Mouse (Mus musculus) erythroblast, embryonic 14.5 days (primary cell): ENCODE results near the gene Axin2. TPM values are rescaled to one million over a fixed set of nuclear protein-coding genes. Genes with fewer than 3 reads are reported as not detected.

Experiments used
- H3K27me3 ChIP-seq: 2 replicates; pipeline ENCODE4 v1.6.1; 2012; ENCODE audit warnings: inconsistent platforms; ENCODE audit not compliant: control insufficient read depth
- H3K36me3 ChIP-seq: 2 replicates; pipeline ENCODE4 v1.6.1; 2012; ENCODE audit warnings: mild to moderate bottlenecking, inconsistent platforms; ENCODE audit not compliant: control insufficient read depth
- H3K4me1 ChIP-seq: 2 replicates; pipeline ENCODE4 v1.6.1; 2012; ENCODE audit warnings: inconsistent platforms; ENCODE audit not compliant: control insufficient read depth
- H3K4me3 ChIP-seq: replicated peaks from 2 replicates; pipeline ENCODE3; 2012; ENCODE audit warnings: moderate library complexity, mild to moderate bottlenecking, inconsistent platforms
- H3K9me3 ChIP-seq: 2 replicates; pipeline ENCODE4 v1.6.1; 2012; ENCODE audit warnings: low read length, inconsistent platforms, mixed read lengths; ENCODE audit not compliant: control insufficient read depth
- GATA1 ChIP-seq: IDR thresholded peaks from 2 replicates; pipeline ENCODE4 v1.6.1; 2012; ENCODE audit warnings: low read length, inconsistent platforms, mixed read lengths
- TAL1 ChIP-seq: IDR thresholded peaks from 3 replicates; pipeline ENCODE4 v1.6.1; 2012; ENCODE audit warnings: low read length, inconsistent platforms, mixed read lengths
- polyA plus RNA-seq: library from polyadenylated mRNA; stranded (reverse); fragments of >175 nt; gene quantifications from 2 replicates; pipeline ENCODE4 v1.2.3, GENCODE M21; 2012

Axin2 gene
- polyA plus RNA-seq, 1 experiment = 0.03 TPM

DNA sequence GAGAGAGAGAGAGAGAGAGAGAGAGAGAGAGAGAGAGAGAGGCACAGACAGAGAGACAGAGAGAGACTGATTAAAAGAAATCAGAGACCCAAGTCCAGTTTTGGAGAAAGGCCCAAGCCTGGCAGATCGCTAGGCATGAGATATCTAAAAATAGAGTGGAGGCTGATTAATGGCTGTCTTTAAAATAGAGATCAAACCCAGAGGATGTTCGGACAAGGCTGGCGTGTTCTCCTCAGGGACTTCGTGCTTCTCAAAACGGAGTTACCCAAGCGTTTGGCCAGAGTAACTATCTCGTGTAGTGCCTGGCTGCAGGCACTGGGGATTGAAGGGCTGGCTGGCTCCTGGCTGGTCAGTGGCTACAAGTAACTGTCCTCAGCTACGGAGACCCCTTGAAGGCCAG is 69.8 kb downstream of the Axin2 start:
- Histone ChIP-seq H3K9me3 (peaks cover 17% of the 10 kb centered on the region), H3K4me3 (no peak overlapping the region), H3K27me3 (no peaks in the 10 kb centered on the region), H3K36me3 (no peaks in the 10 kb centered on the region), H3K4me1 (no peaks in the 10 kb centered on the region)
- TF ChIP-seq GATA1 = no peak
- no peak for TF ChIP-seq TAL1

DNA sequence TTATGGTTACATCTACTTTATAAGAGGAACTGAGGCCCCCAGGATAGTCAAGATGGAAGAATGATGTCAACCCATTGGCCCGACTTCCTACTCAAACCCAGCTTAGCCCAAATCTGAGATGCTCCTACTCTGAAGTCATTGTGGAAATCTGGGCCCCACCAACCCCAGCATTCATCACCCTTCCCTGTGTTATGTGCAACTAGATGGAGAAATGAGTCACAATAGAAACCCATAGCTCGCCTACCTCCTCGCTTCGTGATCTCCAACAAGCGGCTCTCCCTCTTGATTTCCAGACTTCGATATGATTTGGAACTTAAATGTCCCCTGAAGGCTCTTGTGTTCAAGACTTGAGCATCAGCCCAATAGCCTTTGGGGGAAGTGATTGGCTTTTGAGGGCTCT is 73.3 kb downstream of the Axin2 start:
- no peaks in the 10 kb centered on the region for H3K4me1 ChIP-seq
- H3K27me3 ChIP-seq = no peaks in the 10 kb centered on the region
- peaks cover 28% of the 10 kb centered on the region for H3K9me3 ChIP-seq
- H3K4me3 ChIP-seq = no peak overlapping the region
- H3K36me3 ChIP-seq = no peaks in the 10 kb centered on the region
- TF ChIP-seq GATA1 (no peak), TAL1 (no peak)

DNA sequence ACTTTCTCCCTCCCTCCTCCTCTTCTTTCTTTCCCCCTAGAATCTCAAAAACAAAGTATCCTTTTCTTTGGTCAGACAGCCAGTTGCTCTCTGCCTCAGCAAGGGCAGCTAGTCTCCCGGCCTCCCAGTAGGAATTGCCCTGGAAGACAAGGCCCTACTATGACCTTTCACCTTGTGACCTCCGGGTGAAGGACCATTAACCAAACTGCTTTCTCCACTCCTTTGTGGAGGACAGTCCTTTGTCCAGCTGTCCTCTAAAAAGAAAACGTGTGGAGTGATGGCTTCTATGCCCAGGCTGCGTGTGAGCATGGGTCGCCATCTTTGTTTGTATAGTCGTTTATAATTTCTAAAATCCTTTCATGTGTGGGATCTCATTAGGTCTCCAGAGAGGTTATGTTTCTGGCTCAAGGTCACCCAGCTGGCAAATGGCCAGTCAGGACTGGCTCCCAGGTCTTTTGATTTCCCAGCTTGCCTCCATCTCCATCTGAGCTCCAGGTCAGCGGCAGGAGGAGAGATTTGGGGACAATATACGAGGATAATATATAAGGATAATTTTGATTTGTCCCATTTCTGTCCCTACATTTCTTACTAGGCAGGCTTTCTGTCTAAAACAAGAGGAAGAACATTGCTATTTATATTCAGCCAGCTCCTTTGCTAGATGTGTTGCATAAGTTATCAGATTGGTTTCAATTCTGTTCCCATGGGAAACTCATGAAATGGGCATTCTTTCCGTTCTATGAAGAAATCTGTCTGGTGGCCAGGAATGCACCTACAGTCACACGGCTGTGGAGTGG is 75.2 kb downstream of the Axin2 start:
- no peaks in the 10 kb centered on the region for H3K27me3 ChIP-seq
- TF ChIP-seq TAL1 = no peak
- no peak for TF ChIP-seq GATA1
- no peaks in the 10 kb centered on the region for H3K36me3 ChIP-seq
- H3K4me3 ChIP-seq = no peak overlapping the region
- H3K9me3 ChIP-seq = peaks cover 36% of the 10 kb centered on the region
- H3K4me1 ChIP-seq = no peaks in the 10 kb centered on the region

DNA sequence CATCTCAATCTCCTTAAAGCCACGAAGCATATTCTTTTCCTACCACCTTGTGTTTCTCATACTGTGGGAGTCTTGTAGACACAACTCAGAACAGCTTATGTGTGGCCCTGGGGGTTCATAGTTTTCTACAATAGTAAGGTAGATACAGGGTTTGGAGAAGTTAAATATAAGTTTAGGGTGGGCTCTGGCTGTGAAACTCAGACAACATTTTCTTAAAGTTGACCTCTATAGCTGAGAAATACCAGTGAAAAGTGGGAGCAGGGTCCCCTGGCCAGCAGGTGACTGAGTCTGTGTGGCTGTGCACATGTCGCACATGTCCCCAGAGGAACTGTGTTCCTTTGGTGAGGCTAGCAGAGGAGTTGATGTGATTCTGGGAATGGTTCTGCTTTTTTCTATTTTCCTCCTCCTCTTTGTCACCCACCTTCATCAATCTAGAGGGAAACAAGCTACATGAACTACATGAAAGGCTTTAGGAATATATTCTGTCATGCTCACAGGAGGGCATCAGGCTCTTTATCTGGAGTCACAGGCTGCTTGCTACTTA is 75.9 kb downstream of the Axin2 start:
- TF ChIP-seq GATA1 (no peak), TAL1 (no peak)
- Histone ChIP-seq H3K36me3 (no peaks in the 10 kb centered on the region), H3K27me3 (no peaks in the 10 kb centered on the region), H3K9me3 (peaks cover 39% of the 10 kb centered on the region), H3K4me1 (no peaks in the 10 kb centered on the region), H3K4me3 (no peak overlapping the region)

DNA sequence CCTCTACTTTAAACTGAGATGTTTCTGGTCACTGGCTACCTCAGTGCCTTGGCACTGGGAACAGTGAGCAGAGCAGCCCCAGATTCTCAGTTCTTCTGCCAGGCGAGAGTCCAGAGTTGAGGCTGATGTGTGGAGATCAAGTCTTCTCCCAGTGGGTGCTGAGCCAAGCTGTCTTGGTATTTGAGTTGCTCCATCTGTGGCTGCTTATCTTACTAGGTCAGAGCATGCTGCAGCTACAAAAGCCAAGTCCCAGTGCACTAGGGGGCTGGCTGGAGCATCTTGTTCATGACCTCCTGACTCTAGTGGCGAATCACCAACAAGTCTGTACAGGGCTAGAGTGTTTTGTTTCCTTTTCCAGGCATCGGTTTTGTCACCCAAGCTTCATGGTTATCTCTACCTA is 77.7 kb downstream of the Axin2 start:
- Histone ChIP-seq H3K36me3 (no peaks in the 10 kb centered on the region), H3K4me1 (no peaks in the 10 kb centered on the region), H3K4me3 (no peak overlapping the region), H3K9me3 (peaks cover 33% of the 10 kb centered on the region), H3K27me3 (no peaks in the 10 kb centered on the region)
- TF ChIP-seq TAL1 = no peak
- TF ChIP-seq GATA1 = no peak

Other genes with a start within 250 kb of the Axin2 start
- not detected in 2 replicates for gene E030025P04Rik, start 224.0 kb downstream of the Axin2 start, polyA plus RNA-seq